Mouse (Mus musculus) urinary bladder, postnatal 14 days (tissue): ENCODE results near the gene Anapc15-ps.
A peak's percentile ranks its signal among the peaks of the same experiment; 100 is the strongest.

Source experiments
- DNase-seq: peaks from one replicate; pipeline ENCODE4 v3.0.0; 2021; ENCODE audit warnings: low spot score

Anapc15-ps gene

DNA sequence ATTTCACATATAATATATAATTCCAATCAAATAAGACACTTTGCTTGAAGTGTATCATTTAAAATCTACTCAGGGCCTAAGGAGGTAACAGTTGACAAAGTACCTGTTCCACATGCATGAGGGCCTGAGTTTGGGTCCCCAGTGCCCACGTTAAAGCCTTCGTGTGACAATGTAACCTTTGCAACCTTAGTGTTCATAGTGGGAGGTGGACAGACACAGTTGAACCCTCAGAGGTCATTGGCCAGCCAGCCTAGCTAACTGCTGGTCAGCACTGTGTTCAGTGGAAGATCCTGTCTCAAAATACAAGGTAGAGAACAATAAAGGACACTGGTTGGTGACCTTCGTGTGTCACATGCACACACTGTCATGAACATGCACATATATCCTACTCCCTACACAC lies 4.2 kb downstream of the Anapc15-ps start:
- DNase-seq, result no peak

DNA sequence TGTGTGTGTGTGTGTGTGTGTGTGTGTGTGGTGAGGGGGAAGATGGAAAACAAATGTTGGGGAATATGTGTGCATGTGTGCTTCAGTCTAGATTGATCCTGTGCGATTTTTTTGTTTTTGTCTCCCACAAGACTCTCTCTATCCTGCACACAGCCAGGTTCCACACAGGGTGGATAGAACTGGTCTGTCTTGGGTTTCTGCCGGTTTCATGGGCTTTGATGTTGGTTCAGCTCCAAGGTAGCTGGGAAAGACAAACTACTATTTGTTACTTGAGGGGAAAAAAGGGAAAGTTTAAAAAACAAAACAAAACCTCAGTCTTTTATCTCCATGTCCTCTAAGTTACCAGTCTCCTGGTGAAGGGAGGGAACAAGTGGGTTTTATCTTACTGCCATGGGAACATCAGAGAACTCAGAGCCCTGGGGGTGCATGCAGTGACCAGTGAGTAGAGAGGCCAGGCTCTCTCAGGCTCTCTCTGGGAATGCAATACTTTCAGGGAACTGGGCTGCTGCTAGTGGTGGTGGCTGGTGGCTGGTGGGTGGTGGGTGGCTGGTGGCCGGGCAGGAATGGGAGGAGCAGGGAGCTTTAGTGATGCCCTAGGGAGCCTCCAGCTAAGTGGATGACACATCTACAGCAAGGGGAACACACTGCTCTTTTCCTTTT lies 5.8 kb downstream of the Anapc15-ps start:
- no peak for DNase-seq

DNA sequence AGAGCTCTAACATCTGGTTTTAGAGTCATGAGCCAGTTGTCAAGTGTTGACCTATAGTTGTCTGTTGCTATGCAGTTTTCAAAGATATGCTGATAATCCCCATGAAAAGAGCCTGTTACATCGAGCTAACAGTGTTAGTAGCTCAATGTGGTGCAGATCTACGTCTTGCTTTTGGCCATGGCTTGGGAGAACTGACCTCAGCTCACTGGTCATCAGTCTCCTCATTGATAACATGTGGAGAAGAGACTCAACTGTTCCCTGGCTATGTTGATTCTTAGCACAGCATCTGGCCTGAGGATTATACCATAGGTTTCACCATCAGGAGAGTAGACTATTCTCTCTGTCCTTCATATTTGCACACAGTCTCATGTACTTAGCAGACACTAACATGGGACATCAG lies 6.5 kb downstream of the Anapc15-ps start:
- DNase-seq, result no peak

DNA sequence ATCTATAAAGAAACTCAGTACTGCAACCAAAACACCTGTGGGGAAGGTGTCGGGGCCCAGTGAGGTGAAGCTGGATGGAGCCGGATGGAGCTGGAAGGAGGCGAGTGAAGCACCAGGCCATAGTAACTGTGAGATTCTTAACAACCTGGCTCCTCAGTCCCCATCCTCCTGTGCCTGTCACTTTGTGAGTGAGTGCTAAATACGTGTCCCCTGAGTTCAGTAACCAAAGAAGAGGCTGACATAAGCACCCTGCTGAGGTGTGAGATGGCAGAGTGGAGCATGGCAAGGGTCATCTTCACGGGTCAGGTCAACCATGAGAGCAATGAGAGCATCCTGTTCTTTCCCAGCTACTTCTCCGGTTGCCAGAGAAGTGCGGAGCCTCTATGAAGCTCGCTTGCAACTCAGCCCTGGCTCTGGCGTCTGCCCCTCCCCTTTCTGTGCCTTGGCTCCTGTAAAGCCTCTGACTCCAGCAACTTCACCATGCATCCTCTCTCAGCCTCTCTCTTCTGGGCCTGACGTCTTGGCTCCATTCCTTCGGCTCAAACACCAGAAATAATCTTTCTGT lies 7.7 kb downstream of the Anapc15-ps start:
- no peak for DNase-seq

DNA sequence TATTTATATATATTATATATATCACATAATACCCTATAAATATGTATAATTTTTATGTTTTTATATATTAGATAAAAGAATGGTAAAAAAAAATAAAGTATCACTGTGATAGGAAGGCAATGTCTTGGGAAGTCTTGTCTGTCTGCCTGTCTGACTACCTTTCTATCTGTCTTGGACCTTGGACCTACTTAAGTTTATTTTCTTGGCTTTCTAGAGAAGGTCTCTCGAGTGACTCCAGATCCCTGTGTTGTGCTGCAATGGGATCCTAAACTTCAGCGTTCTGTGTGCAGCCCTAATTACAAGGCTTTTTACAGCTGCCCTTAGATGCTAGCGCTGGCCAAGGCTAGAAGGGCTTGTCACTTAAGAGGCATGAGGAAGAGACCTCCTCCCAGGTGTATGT lies 8.6 kb downstream of the Anapc15-ps start:
- no peak for DNase-seq

DNA sequence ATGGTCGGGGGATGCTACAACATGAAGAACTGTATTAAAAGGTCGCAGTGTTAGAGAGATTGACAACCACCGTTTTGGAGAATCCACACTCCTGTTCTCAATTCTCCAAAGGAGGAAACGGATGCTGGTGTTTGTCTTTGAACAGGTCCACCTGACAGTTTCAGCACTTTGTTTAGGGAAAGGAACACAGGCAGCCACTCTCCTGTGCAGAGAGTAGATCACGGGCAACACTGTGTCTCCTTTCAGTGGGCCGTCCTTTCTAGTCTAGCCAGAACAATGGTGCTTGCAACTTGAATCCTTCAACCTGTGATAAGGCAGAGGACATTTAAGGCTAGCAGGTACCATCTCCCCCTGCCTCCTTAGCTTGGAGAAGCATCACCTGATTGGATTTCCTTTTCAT lies 12.9 kb downstream of the Anapc15-ps start:
- no peak for DNase-seq

DNA sequence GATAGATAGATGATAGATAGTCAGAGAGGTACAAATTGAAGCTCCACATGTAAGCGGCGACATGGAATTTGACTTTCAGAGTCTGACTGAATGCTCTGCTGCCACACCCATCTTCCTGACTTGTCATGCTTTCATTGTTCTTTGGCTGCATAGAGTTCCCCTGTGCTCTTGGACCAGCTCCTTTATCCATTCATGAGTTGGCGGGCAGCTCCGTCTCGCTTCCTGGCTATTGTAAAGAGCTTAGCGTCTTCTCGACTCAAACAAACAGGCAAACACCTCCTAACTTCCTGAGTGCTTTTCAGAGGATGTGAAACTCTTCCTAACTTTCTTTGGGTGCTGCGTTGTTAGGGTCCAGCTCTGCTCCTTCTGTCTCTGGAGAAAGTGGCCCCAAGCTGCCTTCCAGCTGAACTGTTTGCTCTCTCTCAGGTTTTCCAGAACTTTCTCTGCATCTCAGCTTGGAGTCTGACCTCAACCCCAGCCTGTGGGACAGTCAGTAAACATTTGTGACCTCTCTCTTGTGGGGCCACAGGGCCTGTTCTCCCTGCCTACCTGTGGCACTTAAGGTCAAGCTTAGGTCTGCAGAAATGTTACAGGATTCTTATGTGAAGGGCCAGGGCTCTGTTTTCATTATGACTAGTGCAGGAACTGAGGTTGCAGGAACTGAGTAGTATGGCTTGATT lies 13.6 kb downstream of the Anapc15-ps start:
- DNase-seq, result no peak

DNA sequence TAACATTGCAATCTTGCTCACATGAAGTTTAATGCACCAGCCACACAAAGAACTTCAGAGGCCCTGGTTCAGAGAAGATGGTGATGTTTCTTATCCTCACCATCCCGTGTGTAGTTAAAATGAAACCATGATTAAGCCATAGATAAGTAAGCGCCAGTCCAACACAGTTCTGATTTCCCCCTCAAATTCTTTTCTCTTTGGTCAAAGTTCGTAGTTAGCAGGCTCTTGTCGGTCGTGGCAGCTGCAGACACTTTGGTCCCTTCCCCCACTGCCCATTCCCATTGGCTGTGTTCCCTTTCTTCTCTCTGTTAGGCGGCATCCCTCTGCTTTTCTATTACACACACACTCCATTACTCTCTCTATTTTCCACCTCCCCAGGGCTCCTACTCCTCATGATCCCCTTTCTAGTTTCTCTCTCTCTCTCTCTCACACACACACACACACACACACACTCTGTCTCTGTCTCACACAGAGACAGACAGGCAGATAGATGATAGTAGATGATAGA lies 14.4 kb downstream of the Anapc15-ps start:
- DNase-seq, result no peak

DNA sequence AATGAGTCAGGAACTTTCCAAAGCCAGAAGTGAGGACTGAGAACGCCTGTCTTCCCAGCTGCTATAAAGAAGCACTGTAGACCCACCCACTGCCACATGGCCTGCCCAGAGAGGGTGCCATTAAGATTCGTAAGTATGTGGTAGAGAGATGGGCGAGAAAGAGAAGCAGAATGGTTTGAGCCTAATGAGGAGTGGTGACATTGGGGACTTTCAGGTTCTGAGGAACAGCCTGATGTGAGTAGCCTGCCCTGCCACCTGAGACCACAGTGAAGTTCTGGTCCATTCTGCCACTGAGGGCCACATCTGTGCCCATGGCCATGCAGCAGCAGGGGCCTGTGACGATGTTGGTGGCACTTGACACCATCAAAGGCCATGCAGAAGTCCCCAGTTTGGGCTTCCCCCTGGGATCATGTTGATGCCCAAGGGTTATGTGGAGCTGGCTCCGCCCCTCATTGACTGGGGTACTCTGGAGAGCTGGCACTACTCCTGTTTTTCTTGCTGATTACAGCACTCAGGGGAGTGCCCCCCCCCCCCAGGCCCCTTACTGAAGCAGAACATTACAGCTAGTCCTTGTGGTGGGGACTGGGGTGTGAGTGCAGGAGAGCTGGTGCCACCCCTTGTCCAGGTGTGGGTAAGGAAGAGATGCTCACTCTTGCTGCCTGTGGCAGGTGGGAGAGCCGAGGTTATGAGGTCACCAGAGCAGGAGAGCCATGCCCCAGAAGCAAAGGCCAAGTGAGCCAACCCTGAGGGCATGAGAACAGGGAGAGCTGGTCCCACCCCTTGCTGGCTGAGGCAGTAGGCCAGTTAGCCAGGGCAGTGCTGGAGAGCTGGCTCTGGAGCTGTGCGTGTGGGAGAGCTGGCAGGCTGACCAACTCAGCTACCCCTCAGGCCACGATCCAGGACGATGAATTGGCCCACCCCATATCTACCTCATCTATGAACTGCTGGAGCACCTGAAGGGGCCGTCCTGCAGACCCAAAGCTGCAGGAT lies 16.7 kb downstream of the Anapc15-ps start:
- peak; percentile 18 for DNase-seq

DNA sequence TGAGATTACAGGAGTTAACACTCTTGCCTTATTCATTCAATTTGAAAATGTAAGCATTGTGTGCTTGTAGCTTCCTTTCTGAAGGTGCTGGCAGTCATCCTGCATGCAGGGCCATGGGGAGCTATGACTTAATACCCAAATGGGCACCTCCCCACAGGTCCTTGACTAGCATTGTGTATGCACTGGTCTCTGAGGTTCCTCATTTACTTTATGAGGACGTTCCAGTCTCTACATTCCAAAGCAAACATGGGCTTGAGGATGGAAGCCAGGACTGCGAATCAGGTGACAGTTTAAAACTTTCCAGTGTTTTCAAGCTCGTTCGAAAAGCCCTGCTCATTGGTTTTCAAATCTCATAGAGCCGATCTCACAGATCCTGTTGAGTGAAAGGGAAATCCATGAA lies 21.1 kb downstream of the Anapc15-ps start:
- DNase-seq, result no peak

DNA sequence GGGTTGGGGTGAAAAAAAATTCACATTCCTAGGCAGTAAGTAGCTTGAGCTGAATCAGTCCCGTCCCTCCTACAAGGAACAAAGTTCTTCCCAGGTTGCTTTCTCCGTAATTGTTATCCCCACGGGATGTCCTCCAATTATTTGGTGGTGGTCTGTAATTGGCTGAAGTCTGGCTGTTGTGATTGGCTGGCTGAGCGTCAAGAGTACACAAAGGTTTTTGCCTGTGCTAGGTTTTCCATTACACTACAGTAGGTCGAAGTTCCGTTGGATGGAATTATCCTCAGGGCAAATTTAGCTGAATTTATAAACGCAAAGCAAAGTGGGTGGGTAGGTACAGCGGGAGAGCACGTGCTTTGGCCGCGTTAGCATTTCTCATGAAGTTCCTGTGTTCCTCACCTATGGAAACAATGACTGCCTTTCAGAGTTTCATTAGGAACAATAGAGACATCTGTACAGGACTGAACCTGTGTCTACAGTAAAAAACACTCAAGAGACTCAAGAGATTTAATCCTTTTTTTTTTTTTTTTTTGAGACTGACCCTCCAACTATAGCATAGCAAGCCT lies 24.8 kb downstream of the Anapc15-ps start:
- no peak for DNase-seq

DNA sequence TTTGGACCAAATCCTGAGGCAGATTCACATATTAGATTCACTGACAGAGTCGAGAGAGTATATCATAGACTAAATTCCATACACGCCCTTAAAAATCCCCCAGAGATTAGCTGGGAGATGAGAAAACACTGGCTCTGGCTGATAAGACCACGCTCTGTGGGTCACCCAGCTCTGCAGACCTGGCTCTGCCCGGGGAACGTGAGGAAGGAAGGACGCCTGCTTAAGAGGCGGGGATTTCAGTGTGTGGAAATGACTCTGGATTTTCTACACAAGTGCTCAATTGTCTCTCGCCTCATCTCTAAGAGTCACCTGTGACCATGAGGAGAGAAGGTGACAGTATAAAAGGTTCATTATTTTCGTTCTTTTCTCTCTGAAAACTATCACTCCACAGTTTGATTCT lies 26.1 kb downstream of the Anapc15-ps start:
- DNase-seq, result no peak

DNA sequence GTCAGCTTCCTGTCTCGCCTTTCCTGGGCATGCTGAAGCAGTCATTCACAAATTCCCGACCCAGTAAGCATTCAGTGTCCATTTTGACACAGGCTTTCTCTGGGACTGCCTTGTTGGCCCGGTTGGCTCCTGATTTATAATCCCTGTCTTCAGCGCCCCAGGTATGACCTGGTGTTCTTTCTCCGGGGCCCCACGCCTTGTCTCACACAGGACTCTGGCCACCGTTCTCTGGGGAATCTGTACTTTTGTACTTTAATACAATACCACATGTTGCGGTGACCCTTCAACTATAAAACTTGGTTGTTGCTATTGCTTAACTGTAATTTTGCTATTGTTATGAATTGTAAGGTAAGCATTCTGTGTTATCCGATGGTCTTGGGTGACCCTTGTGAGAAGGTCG lies 26.7 kb downstream of the Anapc15-ps start:
- DNase-seq, result no peak

DNA sequence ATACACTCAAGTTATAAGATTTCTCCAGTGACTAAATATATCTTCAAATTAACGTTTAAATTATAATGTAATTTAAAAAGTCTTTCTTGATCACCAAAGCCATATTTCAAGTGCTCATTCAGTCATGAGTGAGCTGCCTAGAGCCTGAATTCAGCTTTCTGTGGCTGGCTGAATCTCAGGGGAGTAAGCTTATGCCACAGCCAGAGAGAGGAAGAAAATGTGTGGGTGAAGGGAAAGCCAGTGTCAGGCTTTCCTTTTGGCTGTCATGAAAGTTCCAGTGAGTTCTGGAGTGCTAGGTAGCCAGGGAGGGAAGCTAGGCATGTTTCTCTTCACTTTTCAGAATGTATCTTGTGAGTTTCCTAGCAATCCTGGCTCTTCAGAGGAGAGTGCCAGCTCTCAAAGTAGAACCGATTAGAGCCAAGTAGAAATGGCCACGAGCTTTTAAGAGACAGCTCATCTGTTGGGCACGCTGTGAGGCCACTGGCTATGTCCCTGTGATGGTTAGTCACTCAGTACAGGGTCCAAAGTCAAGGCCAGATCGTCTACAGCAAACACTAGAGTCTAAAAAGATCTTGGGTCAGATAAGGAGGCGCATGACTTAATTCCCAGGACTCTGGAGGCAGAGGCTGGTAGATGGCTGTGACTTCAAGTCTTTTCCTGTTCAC lies 29.4 kb downstream of the Anapc15-ps start:
- DNase-seq, result peak; percentile 26

DNA sequence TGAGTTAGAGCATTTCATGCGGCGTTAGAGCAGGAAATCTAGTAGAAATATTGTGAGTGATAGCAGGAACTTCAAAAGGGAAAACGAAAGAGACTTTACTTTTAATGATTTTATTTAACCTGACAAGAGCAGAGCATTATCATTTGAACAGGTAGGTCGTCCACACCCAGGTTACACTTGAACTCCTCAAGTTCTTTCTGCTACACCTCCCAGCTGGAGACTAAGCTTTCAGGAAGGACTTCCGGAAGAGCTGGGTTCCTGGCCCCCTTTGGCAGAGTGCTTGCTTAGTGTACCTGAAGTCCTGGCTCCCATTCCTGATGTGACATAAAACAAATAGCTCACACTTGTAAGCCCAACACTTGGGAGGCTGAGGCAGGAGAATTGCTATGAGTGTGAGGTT lies 30.2 kb downstream of the Anapc15-ps start:
- no peak for DNase-seq

DNA sequence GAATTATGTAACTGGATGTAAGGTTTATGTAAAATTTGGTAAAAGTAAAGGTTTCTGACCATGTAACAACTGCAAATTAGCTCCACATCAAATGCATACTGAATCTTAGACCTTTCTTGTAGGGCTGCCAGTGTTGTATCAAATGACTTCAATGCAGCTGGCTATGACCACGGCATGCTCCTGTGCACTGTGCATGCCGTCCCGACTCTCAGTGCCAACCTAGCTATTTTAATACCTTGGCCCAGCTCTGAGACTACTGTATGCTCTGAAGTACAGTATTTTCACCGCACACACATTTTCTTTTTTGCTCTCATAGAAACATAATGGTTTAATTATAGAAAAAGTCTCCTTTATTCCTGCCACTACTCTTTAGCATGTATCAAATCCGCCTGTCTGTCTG lies 31.9 kb downstream of the Anapc15-ps start:
- no peak for DNase-seq

DNA sequence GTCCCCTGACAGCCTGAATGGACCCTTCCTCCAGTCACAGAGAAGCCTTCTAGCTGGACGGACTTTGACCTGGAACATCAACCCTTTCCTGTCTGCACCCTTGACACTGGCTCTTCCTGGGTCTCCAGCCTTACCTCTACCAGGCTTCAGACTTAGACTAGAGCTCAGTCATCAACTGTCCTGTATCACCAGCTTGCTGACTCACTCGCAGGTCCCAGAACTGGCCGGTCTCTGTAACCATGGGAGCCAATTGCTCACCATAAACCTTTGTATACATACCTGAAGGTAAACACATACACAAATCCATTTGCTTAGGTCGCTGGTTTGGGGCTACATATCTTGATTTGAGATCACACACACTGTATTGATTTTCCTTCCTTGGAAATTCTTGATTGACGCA lies 33.8 kb downstream of the Anapc15-ps start:
- DNase-seq, result peak; percentile 21

DNA sequence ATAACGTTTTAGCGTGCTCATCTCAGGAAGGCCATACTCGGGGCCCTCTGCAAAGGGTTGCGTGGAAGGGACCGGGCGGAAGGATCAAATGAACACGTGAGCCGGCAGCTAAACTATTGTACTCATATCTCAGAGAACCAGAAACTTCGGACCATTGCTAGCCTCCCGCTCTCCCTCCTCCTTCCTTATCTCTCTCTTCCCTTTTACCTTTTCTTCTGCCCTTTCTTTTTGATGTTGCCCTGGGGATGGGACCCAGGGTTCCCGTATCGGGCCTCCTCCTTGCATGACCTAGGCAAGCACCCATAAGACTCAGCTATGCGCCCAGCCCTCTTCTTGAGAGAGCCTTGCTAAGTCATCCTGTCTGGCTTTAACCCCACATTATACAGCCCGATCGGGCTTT lies 38.5 kb downstream of the Anapc15-ps start:
- no peak for DNase-seq

DNA sequence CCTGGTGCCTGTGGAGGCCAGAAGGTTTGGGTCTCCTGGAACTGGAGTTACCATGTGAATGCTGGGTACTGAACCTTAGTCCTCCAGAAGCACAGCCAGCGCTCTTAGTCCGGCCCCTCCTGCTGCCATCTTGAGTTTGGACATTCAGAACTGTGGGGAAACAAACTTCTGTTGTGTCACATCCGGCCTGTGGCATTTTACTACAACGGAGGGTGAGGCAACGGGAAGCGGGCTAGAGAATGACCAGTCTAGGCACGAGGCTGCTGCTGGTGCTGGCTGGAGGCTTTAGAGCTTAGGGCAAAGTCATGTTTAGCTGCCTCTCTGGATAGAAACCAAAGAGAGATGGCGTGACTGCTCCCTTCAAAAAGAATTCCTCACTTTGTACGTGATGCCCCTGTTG lies 39.0 kb downstream of the Anapc15-ps start:
- DNase-seq, result no peak

DNA sequence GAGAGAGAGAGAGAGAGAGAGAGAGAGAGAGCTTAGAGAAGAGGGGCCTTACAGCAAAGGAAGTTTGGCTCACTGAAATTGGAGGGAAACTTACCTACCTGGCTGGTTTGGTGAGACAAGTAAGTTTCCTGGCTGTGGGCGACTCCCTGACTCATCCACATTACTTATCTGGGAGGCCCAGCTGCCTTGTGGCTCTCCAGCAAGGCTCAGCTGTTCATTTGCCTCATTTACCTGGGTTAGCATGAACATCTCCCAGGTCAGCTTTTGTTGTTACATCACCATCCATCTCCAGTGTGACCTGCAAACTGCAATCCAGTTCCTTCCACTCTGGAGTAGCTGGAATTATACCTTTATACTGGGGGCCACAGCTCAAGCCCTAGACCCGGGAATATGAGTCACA lies 41.7 kb downstream of the Anapc15-ps start:
- peak; percentile 14 for DNase-seq

DNA sequence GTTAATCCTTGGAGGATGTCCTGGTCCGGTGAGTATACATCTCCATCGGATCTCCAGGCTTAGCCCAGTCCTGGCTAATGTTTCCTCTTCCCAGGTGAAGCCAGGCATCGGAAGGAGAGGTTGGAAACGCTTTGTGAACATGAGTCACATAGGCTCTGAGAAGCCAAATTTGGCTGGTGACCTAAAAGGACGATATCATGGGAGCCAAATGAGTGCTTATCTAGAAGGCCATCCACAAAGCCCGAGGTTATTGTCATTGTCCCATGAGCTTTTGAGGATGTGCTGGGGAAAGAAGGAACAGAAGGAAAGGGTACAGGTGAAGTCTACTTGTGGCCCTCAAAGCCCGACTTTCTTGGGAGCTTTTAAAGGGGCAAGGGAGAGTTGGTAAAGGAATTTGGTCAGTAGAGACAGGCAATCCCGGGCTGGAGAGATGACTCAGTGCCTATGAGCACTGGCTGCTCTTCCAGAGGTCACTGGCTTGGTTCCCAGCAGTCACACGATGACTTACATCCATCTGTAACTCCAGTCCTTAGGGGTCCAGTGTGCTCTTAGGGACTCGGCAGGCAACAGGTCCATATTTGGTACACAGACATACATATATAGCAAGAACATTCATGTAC lies 42.4 kb downstream of the Anapc15-ps start:
- no peak for DNase-seq
